Mouse (Mus musculus) stomach, embryonic 14.5 days (tissue): Measurements from ENCODE around the gene Gbp10. TPM values are rescaled to one million over a fixed set of nuclear protein-coding genes. Genes with fewer than 3 reads are reported as not detected.
"Not testable (repeated sequence)": the region's sequence is repeated elsewhere in the genome, so short reads cannot be mapped to it uniquely, and the experiment has no call there.

Experiments used
- ATAC-seq: fragments of 200-750 bp; cut with Nextera tagmentation; 2 replicates; pipeline ENCODE4 v1.8.0; 2017; ENCODE audit warnings: low read depth, moderate TSS enrichment; ENCODE audit not compliant: insufficient number of reproducible peaks, insufficient read depth, low FRiP score
- H3K27ac ChIP-seq: fragments of 300-500 bp; sonication (generic); 2 replicates; pipeline ENCODE4 v1.5.1; 2014; ENCODE audit warnings: mild to moderate bottlenecking, low read length, moderate library complexity, mixed read lengths
- H3K27me3 ChIP-seq: fragments of 300-500 bp; sonication (generic); 2 replicates; pipeline ENCODE4 v1.6.1; 2014; ENCODE audit warnings: low read length, control low read depth, mixed read lengths; ENCODE audit not compliant: control insufficient read depth, insufficient read depth
- H3K36me3 ChIP-seq: fragments of 300-500 bp; sonication (generic); 2 replicates; pipeline ENCODE4 v1.6.1; 2014; ENCODE audit warnings: mild to moderate bottlenecking, control low read depth, low read length, moderate library complexity, mixed read lengths; ENCODE audit not compliant: control insufficient read depth, insufficient read depth
- H3K4me1 ChIP-seq: fragments of 300-500 bp; sonication (generic); 2 replicates; pipeline ENCODE4 v1.6.1; 2014; ENCODE audit warnings: low read length, control low read depth, mixed read lengths; ENCODE audit not compliant: control insufficient read depth, insufficient read depth
- H3K4me2 ChIP-seq: fragments of 300-500 bp; sonication (generic); replicated peaks from 2 replicates; pipeline ENCODE4 v1.6.1; 2014; ENCODE audit warnings: low read depth, low read length, control low read depth
- H3K4me3 ChIP-seq: fragments of 300-500 bp; sonication (generic); 2 replicates; pipeline ENCODE4 v1.5.1; 2014; ENCODE audit warnings: low read depth, low read length, control low read depth
- H3K9ac ChIP-seq: fragments of 300-500 bp; sonication (generic); replicated peaks from 2 replicates; pipeline ENCODE4 v1.6.1; 2014; ENCODE audit warnings: low read depth, mild to moderate bottlenecking, control low read depth, low read length, moderate library complexity, mixed read lengths
- H3K9me3 ChIP-seq: fragments of 300-500 bp; sonication (generic); 2 replicates; pipeline ENCODE4 v1.6.1; 2016; ENCODE audit warnings: low read depth, low read length, control low read depth; ENCODE audit not compliant: control insufficient read depth
- WGBS: fragments of 180-500 bp; shearing (Covaris S2); extraction: QIAGEN DNeasy Blood & Tissue Kit; methylation state at CpG from one replicate; pipeline ENCODE4 v1.1.7; 2014; 5-methylcytosine and 5-hydroxymethylcytosine counted together
- polyA plus RNA-seq: library from polyadenylated mRNA; unstranded; fragments of >200 nt; fragmentation: Nextera tagmentation; extraction: Ambion mirVana; gene quantifications from 2 replicates; pipeline ENCODE4 v1.2.1, GENCODE M21; 2014

Gene Gbp10
- polyA plus RNA-seq, 1 experiment from 2014 or later: not detected

DNA sequence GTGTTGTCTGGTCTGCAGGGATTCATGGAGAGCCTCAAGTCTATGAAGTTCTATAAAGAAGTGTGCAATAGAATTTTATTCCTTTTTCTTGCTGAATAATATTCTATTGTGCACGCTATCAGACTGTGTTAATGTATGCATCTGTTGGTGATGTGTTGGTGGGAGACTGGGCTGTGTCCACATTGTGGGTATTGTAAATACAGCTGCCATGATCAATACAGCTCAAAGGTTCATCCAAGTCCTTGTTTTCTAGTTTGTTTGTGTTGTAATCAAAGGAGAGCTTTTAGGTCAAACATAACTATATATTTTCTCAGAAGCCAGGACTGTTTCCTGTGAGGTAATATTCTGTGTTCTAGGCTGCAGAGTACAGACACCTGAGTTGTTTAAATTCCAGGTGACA is 40.2 kb downstream of the Gbp10 start:
- H3K27me3 ChIP-seq, H3K27ac ChIP-seq, H3K36me3 ChIP-seq, H3K9me3 ChIP-seq, H3K4me3 ChIP-seq, H3K4me2 ChIP-seq, H3K9ac ChIP-seq, H3K4me1 ChIP-seq, ATAC-seq: not testable (repeated sequence)
- 93% methylated on average over 1 of the region's 1 CpGs for WGBS

DNA sequence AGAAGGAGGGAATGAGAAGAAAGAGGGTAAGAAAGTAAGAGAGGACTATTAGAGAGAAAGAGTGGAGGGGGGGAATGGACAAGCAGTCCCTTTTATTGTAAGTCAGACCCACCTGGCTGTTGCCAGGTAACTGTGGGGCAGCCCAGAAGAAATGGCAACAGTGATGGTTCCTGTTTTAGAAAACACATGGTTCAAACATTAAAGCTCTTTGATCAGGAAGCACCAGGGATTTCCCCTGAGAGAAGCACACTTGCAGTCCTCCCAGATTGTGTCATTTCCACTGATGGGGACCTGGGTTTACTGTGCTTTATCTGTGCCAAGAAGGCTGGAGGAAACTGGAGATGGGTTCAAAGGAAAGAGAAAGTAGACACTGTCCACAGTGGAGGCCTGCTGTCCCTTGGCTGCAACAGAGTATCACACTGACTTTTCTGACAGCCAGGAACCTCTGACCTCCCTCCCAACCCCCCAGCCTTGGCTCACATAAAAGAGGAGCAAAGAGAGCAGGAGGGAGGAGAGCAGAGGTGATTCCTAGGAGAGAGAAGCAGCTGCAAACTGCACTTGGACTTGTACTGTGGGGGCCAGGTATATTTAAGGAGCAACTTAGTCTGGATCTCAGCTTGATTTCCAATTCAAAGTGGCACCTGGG is 41.3 kb downstream of the Gbp10 start:
- H3K9ac ChIP-seq, H3K4me1 ChIP-seq, H3K27ac ChIP-seq, H3K4me3 ChIP-seq, H3K9me3 ChIP-seq, ATAC-seq, H3K4me2 ChIP-seq, H3K27me3 ChIP-seq, H3K36me3 ChIP-seq: not testable (repeated sequence)

DNA sequence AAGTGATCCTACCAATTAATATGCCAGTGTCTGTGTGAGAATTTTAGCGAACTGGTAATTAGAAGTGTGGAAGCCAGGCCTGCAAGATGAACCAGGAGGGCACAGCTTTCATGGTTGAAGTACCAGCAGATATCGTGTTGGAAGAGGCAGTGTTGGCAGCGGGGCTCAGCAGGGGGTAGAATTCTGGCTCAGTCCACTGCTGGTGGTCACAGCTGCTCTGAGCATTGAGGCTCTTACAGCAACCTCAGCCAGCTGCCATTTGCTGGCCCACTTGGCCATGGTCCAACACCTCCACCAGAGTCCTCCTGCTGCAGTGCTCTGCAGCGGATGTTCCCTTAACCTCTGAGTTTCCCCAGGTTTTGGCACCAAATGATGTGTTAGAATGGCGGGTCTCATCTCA is 43.0 kb downstream of the Gbp10 start:
- ATAC-seq, H3K4me3 ChIP-seq, H3K9ac ChIP-seq, H3K27me3 ChIP-seq, H3K4me1 ChIP-seq, H3K36me3 ChIP-seq, H3K9me3 ChIP-seq, H3K27ac ChIP-seq, H3K4me2 ChIP-seq: not testable (repeated sequence)
- 84% methylated on average over 5 of the region's 5 CpGs for WGBS

DNA sequence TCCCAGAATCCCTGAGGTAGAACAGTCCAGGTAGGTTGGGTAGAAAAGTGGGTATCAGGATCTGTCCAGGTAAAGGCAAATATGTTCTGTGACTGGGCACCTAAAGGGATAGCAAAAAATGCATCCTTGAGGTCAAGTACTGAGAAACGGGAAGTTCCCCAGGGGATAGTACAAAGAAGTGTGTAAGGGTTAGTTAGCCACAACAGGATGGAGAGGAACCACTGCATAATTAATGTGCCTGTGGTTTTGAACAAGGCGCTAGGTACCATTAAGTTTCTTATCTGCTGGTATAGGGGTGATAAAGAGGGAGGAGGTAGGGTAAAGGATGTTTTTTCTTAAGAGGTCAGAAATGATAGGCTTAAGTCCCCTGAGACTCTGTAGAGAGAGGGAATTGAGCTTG is 46.8 kb downstream of the Gbp10 start:
- 77% methylated on average over 2 of the region's 2 CpGs for WGBS
- not testable (repeated sequence) for H3K4me3 ChIP-seq, H3K27ac ChIP-seq, H3K27me3 ChIP-seq, H3K9ac ChIP-seq, H3K36me3 ChIP-seq, H3K4me2 ChIP-seq, H3K4me1 ChIP-seq, H3K9me3 ChIP-seq, ATAC-seq

DNA sequence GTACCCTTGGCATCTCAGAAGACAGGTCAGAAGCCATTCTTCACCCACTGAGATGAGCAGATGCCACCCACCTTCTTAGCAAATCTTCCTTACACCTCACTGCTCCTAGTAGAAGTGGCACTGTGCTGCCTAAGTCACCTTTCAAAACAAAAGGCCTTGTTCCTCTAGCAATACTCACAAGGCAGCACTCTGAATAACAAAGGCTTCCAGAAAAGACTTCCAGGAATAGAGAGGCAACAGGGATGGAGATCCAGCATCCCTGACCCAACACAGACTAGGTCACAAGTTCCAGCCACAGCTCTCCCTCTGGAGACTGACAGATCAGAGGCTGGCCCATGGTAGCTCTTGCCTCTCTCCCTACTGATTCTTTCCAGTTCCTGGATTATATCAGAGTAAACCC is 57.9 kb downstream of the Gbp10 start:
- no peak overlapping the region for H3K27ac ChIP-seq
- no peaks in the 10 kb centered on the region for H3K9me3 ChIP-seq
- H3K27me3 ChIP-seq: no peaks in the 10 kb centered on the region
- H3K4me1 ChIP-seq: no peaks in the 10 kb centered on the region
- no peak for ATAC-seq
- no peak overlapping the region for H3K4me2 ChIP-seq
- no peak overlapping the region for H3K9ac ChIP-seq
- H3K4me3 ChIP-seq: no peak overlapping the region
- H3K36me3 ChIP-seq: no peaks in the 10 kb centered on the region

Other genes with a start within 250 kb of the Gbp10 start
- 2.8 and 3.5 TPM in 2 replicates for gene Gbp9, start 100.0 kb downstream of the Gbp10 start, polyA plus RNA-seq
- gene Gbp8, start 100.0 kb downstream of the Gbp10 start, polyA plus RNA-seq: 1.2 and 1.4 TPM in 2 replicates
- 0.61 and 1.1 TPM in 2 replicates for gene Gbp4, start 99.9 kb downstream of the Gbp10 start, polyA plus RNA-seq
- not detected in 2 replicates for gene Gm43302, start 54.2 kb upstream of the Gbp10 start, polyA plus RNA-seq
- gene Gbp6, start 54.2 kb upstream of the Gbp10 start, polyA plus RNA-seq: 2.0 and 2.3 TPM in 2 replicates
- 9.4 and 11.2 TPM in 2 replicates for gene Lrrc8b, start 176.2 kb upstream of the Gbp10 start, polyA plus RNA-seq